Mouse (Mus musculus): ENCODE data around the gene Alg9. TPM values are rescaled to one million over a fixed set of nuclear protein-coding genes. Genes with fewer than 3 reads are reported as not detected.

The Alg9 gene
- polyA plus RNA-seq, 1 experiment from 2014 or later: 34.1 TPM

GRCm38 (mm10) chr9:50884741-50885599, 110.2 kb downstream of the Alg9 start:
- peaks cover 48% of the 10 kb centered on the region for H3K4me1 ChIP-seq
- ATAC-seq (ENCODE audit: low FRiP score, low read depth): 0 out of 2 replicates have a peak, but pooled peaks have one; percentile 15
- 45% methylated on average over 10 of the region's 10 CpGs for WGBS
- peak overlapping the region; percentile 14 for H3K4me2 ChIP-seq (replicated peaks)
- no peak overlapping the region for H3K4me3 ChIP-seq
- no peaks in the 10 kb centered on the region for H3K9me3 ChIP-seq
- H3K27ac ChIP-seq: peak overlapping the region; percentile 76
- peaks cover 35% of the 10 kb centered on the region for H3K36me3 ChIP-seq
- H3K9ac ChIP-seq: no peak overlapping the region; the same call in 1 of the 2 replicates
- H3K27me3 ChIP-seq: no peaks in the 10 kb centered on the region

DNA sequence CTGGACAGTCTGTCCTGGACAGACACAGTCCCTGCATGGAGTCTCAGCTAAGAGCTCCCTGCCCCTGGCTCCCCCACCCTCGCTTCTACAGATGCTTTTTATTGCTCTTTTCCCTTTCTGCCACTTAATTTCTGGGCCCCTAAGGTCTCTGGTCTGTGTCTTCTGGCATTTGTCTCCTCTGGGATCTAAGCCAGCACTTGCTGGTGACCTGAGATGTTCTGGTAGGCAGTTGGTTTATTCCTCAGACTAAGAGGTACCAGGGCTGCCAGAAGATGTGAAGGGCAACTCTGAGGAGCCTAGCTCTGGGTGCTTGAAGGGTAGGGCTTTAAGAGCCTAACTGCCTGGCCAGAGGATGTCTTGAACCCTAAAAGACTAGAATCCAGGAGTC, 110.8 kb downstream of the Alg9 start:
- no peak overlapping the region; the same call in 1 of the 2 replicates for H3K4me2 ChIP-seq (replicated peaks)
- H3K27me3 ChIP-seq: no peaks in the 10 kb centered on the region
- peaks cover 29% of the 10 kb centered on the region for H3K36me3 ChIP-seq
- 31% methylated on average over 1 of the region's 1 CpGs for WGBS
- H3K9ac ChIP-seq: no peak overlapping the region; the same call in 1 of the 2 replicates
- H3K9me3 ChIP-seq: no peaks in the 10 kb centered on the region
- peak overlapping the region; percentile 76; the same call in 1 of the 2 replicates for H3K27ac ChIP-seq
- H3K4me1 ChIP-seq: peaks cover 48% of the 10 kb centered on the region
- ATAC-seq (ENCODE audit: low FRiP score, low read depth): no peak
- H3K4me3 ChIP-seq: no peak overlapping the region

GRCm38 (mm10) chr9:50886870-50887269, 112.1 kb downstream of the Alg9 start:
- no peak overlapping the region for H3K9ac ChIP-seq
- no peak overlapping the region for H3K27ac ChIP-seq
- WGBS: 96% methylated on average over 1 of the region's 1 CpGs
- H3K36me3 ChIP-seq: peaks cover 20% of the 10 kb centered on the region
- H3K4me1 ChIP-seq: peaks cover 48% of the 10 kb centered on the region
- no peak overlapping the region for H3K4me3 ChIP-seq
- no peaks in the 10 kb centered on the region for H3K9me3 ChIP-seq
- H3K27me3 ChIP-seq: no peaks in the 10 kb centered on the region
- no peak for ATAC-seq (ENCODE audit: low FRiP score, low read depth)
- H3K4me2 ChIP-seq (replicated peaks): no peak overlapping the region

DNA sequence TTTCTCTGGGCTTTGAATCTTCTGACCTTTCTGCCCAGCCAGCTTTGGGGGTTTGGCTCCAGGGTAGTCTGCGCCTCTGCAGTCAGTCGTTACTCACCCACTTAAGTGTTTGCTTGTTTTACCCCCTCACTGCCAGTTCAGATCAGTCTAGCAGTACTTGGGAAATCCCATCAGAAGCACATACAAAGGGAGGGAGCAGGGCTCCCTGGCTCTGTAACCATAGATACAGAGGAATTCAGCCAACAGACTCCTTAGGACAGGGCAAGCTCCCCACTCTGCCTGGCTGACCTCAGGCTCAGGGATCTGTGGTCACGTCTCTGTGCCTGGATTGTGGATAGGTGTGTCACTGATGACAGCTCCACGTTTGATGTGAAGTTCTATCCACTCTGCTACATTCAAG, 112.5 kb downstream of the Alg9 start:
- H3K27me3 ChIP-seq: no peaks in the 10 kb centered on the region
- H3K36me3 ChIP-seq: peaks cover 21% of the 10 kb centered on the region
- H3K9me3 ChIP-seq: no peaks in the 10 kb centered on the region
- peaks cover 48% of the 10 kb centered on the region for H3K4me1 ChIP-seq
- 44% methylated on average over 4 of the region's 4 CpGs for WGBS
- H3K4me2 ChIP-seq (replicated peaks): no peak overlapping the region
- no peak overlapping the region for H3K4me3 ChIP-seq
- H3K9ac ChIP-seq: no peak overlapping the region
- ATAC-seq (ENCODE audit: low FRiP score, low read depth): no peak
- H3K27ac ChIP-seq: no peak overlapping the region

GRCm38 (mm10) chr9:50889211-50889610, 114.4 kb downstream of the Alg9 start:
- Histone ChIP-seq H3K9me3 (no peaks in the 10 kb centered on the region), H3K4me1 (peaks cover 36% of the 10 kb centered on the region), H3K27me3 (no peaks in the 10 kb centered on the region), H3K36me3 (peaks cover 25% of the 10 kb centered on the region), H3K27ac (no peak overlapping the region), H3K4me3 (no peak overlapping the region), H3K9ac (no peak overlapping the region), H3K4me2 (replicated peaks) (no peak overlapping the region)
- WGBS: 56% methylated on average over 6 of the region's 6 CpGs
- ATAC-seq (ENCODE audit: low FRiP score, low read depth): no peak

- H3K9me3 ChIP-seq: no peaks in the 10 kb centered on the region
- H3K27me3 ChIP-seq: no peaks in the 10 kb centered on the region
- H3K27ac ChIP-seq: no peak overlapping the region
- 89% methylated on average over 4 of the region's 4 CpGs for WGBS
- H3K36me3 ChIP-seq: peaks cover 33% of the 10 kb centered on the region
- peaks cover 28% of the 10 kb centered on the region for H3K4me1 ChIP-seq
- no peak overlapping the region for H3K4me2 ChIP-seq (replicated peaks)
- no peak overlapping the region for H3K9ac ChIP-seq
- ATAC-seq (ENCODE audit: low FRiP score, low read depth): no peak
- H3K4me3 ChIP-seq: no peak overlapping the region
Observed at GRCm38 (mm10) chr9:50889964-50890363, 115.1 kb downstream of the Alg9 start.

GRCm38 (mm10) chr9:50890494-50891090, 115.8 kb downstream of the Alg9 start:
- ATAC-seq (ENCODE audit: low FRiP score, low read depth): no peak
- H3K9ac ChIP-seq: no peak overlapping the region
- no peaks in the 10 kb centered on the region for H3K9me3 ChIP-seq
- H3K4me1 ChIP-seq: peaks cover 22% of the 10 kb centered on the region
- WGBS: 71% methylated on average over 3 of the region's 3 CpGs
- H3K36me3 ChIP-seq: peaks cover 39% of the 10 kb centered on the region
- no peak overlapping the region for H3K4me2 ChIP-seq (replicated peaks)
- no peaks in the 10 kb centered on the region for H3K27me3 ChIP-seq
- no peak overlapping the region for H3K4me3 ChIP-seq
- H3K27ac ChIP-seq: no peak overlapping the region

Other genes starting within 250 kb of the Alg9 start
- gene Pts, start 246.3 kb upstream of the Alg9 start, polyA plus RNA-seq (2015; fragmentation: Nextera tagmentation; extraction: Ambion mirVana): 71.2 and 84.3 TPM in 2 replicates
- gene Il18, start 220.2 kb upstream of the Alg9 start, polyA plus RNA-seq (2015; fragmentation: Nextera tagmentation; extraction: Ambion mirVana): 2.6 and 2.7 TPM in 2 replicates
- 0.15 and 0.23 TPM in 2 replicates for gene Bco2, start 219.8 kb upstream of the Alg9 start, polyA plus RNA-seq (2015; fragmentation: Nextera tagmentation; extraction: Ambion mirVana)
- not detected in 2 replicates for gene Tex12, start 213.7 kb upstream of the Alg9 start, polyA plus RNA-seq (2015; fragmentation: Nextera tagmentation; extraction: Ambion mirVana)
- gene Sdhd, start 171.2 kb upstream of the Alg9 start, polyA plus RNA-seq (2015; fragmentation: Nextera tagmentation; extraction: Ambion mirVana): 257 and 259 TPM in 2 replicates
- 242 and 267 TPM in 2 replicates for gene Timm8b, start 171.1 kb upstream of the Alg9 start, polyA plus RNA-seq (2015; fragmentation: Nextera tagmentation; extraction: Ambion mirVana)
- 3.7 and 3.8 TPM in 2 replicates for gene Pih1d2, start 157.7 kb upstream of the Alg9 start, polyA plus RNA-seq (2015; fragmentation: Nextera tagmentation; extraction: Ambion mirVana)
- 24.5 and 26.9 TPM in 2 replicates for gene Nkapd1, start 157.6 kb upstream of the Alg9 start, polyA plus RNA-seq (2015; fragmentation: Nextera tagmentation; extraction: Ambion mirVana)
- gene Dlat, start 115.2 kb upstream of the Alg9 start, polyA plus RNA-seq (2015; fragmentation: Nextera tagmentation; extraction: Ambion mirVana): 41.4 and 45.4 TPM in 2 replicates
- 18.6 and 23.6 TPM in 2 replicates for gene Dixdc1, start 35.5 kb upstream of the Alg9 start, polyA plus RNA-seq (2015; fragmentation: Nextera tagmentation; extraction: Ambion mirVana)
- gene 2310030G06Rik, start 28.5 kb upstream of the Alg9 start, polyA plus RNA-seq (2015; fragmentation: Nextera tagmentation; extraction: Ambion mirVana): 3.8 and 4.7 TPM in 2 replicates
- 71.2 and 74.0 TPM in 2 replicates for gene Cryab, start 23.7 kb upstream of the Alg9 start, polyA plus RNA-seq (2015; fragmentation: Nextera tagmentation; extraction: Ambion mirVana)
- 37.8 and 39.3 TPM in 2 replicates for gene Hspb2, start 22.7 kb upstream of the Alg9 start, polyA plus RNA-seq (2015; fragmentation: Nextera tagmentation; extraction: Ambion mirVana)
- 11.0 and 11.3 TPM in 2 replicates for gene Fdxacb1, start 6.8 kb upstream of the Alg9 start, polyA plus RNA-seq (2015; fragmentation: Nextera tagmentation; extraction: Ambion mirVana)
- 31.3 and 36.2 TPM in 2 replicates for gene 1110032A03Rik, start 501 bp downstream of the Alg9 start, polyA plus RNA-seq (2015; fragmentation: Nextera tagmentation; extraction: Ambion mirVana)
- 74.3 and 77.3 TPM in 2 replicates for gene Ppp2r1b, start 70.3 kb downstream of the Alg9 start, polyA plus RNA-seq (2015; fragmentation: Nextera tagmentation; extraction: Ambion mirVana)
- 15.1 and 17.9 TPM in 2 replicates for gene Sik2, start 234.1 kb downstream of the Alg9 start, polyA plus RNA-seq (2015; fragmentation: Nextera tagmentation; extraction: Ambion mirVana)